7 mouse cellular contexts compared by ENCODE assay signal in the genomic region with DNA sequence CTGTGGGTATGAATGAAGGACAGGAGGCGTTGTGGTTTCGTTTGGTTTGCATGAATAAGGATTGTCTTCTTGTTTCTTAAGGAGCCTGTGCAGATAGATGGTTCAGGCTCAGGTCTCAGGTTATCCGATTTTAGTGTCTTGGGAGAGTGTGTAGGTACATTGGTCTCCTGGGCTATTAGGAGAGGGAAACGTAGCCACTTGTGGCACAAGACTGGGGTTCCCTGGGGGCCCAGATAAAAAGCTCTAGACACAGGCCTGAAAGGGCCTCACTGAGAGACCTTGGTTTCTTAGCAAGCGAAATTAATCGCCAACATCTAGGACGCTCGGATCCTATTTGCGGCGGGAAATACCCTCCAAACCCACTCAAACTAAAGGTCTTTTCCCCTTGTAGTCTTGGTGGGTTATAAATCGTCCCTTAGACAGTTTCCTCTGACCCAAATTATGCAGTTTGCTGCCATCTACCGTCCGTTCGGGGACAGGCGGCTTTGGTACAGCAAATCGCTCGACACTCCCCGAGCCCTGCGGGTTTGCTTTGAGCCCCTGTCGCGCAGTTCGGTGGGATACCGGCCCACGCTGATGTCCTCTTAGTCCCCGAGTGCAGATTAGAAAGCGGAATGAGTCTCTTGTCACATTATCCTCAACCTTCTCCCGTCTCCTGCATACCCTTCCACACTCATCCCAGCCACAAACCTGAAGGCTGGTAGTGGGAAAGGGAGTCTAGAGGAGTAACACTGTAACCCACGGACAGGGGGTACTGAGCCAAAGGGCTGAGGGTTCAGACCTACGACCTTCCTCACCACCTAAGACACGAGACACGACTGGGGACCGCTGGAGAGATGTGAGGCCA. TPM values are rescaled to one million over a fixed set of nuclear protein-coding genes. Genes with fewer than 3 reads are reported as not detected.
DNase-seq lines count a peak whose midpoint lies in the region; ATAC-seq and TF ChIP-seq lines count a peak whose summit lies in the region.

No protein-coding gene starts in this region.

- 2% methylated on average over 32 of the region's 32 CpGs for WGBS in heart, adult 2 months
- under 1% methylated on average over 32 of the region's 32 CpGs for WGBS in kidney, adult 2 months
- 2% methylated on average over 32 of the region's 32 CpGs for WGBS in lung, embryonic 14.5 days

- H3K4me1 ChIP-seq in heart, adult 2 months (ENCODE audit: control insufficient read depth, insufficient read depth, low read length), result no peaks in the 10 kb centered on the region
- peaks cover 7% of the 10 kb centered on the region; the same call in 1 of the 2 replicates for H3K4me1 ChIP-seq in kidney, adult 2 months (ENCODE audit: control insufficient read depth, insufficient read depth, low read length)
- 0 out of 2 replicates have a peak, but pooled peaks cover 4% of the 10 kb centered on the region for H3K4me1 ChIP-seq in lung, embryonic 14.5 days (ENCODE audit: insufficient read depth)

- no peak for TF ChIP-seq EP300 in heart, adult 2 months (IDR thresholded peaks at IDR 0.05; ENCODE audit: insufficient read depth, low read depth, low read length)

- peak; percentile 87 for DNase-seq in urinary bladder, postnatal 14 days (ENCODE audit: low spot score)
- no peak for DNase-seq in urinary bladder, adult 2 months (ENCODE audit: low spot score)
- peak; percentile 93 for DNase-seq in adrenal gland, postnatal 14 days
- DNase-seq in heart, adult 2 months, result peak; percentile 54 to 76
- DNase-seq in kidney, adult 2 months, result peak; percentile 95
- peak; percentile 96 for DNase-seq in lung, embryonic 14.5 days
- peak; percentile 50 for DNase-seq in right cerebral cortex, postnatal 14 days

- H3K36me3 ChIP-seq in heart, adult 2 months (ENCODE audit: control insufficient read depth, insufficient read depth, low read length), result no peaks in the 10 kb centered on the region
- no peaks in the 10 kb centered on the region for H3K36me3 ChIP-seq in kidney, adult 2 months (ENCODE audit: control insufficient read depth, insufficient read depth, low read length)
- H3K36me3 ChIP-seq in lung, embryonic 14.5 days (ENCODE audit: insufficient read depth), result no peaks in the 10 kb centered on the region

- H3K79me2 ChIP-seq in heart, adult 2 months (replicated peaks; ENCODE audit: control insufficient read depth, insufficient read depth, low read length), result no peaks in the 10 kb centered on the region

- intact Hi-C loops in heart, adult 2 months (cut with DNase I), result loop anchor here (1.0 kb wide), 1 partner anchor 15 kb away; no protein-coding TSS in a partner anchor

- peak; percentile 86 for TF ChIP-seq CTCF in heart, adult 2 months (IDR thresholded peaks at IDR 0.05)
- TF ChIP-seq CTCF in kidney, adult 2 months (conservative IDR thresholded peaks at IDR 0.05; ENCODE audit: insufficient read depth, insufficient read length, low read depth, low read length), result peak; percentile 79
- TF ChIP-seq CTCF in lung, embryonic 14.5 days (IDR thresholded peaks at IDR 0.05; ENCODE audit: low read depth), result peak; percentile 80

- peak overlapping the region; percentile 61 for H3K4me2 ChIP-seq in lung, embryonic 14.5 days

- no peak overlapping the region for H3K4me3 ChIP-seq in heart, adult 2 months
- H3K4me3 ChIP-seq in kidney, adult 2 months (ENCODE audit: insufficient read depth, low read depth, low read length), result peak overlapping the region; percentile 95
- peak overlapping the region; percentile 23 for H3K4me3 ChIP-seq in lung, embryonic 14.5 days (ENCODE audit: low read depth, low read length)

- H3K9ac ChIP-seq in heart, adult 2 months (ENCODE audit: low read depth, low read length), result no peak overlapping the region
- 0 out of 2 replicates have a peak overlapping the region, but pooled peaks have one; percentile 26 for H3K9ac ChIP-seq in lung, embryonic 14.5 days

- peaks cover 48% of the 10 kb centered on the region for H3K27me3 ChIP-seq in heart, adult 2 months (ENCODE audit: control insufficient read depth, insufficient read depth, low read length)
- no peaks in the 10 kb centered on the region for H3K27me3 ChIP-seq in kidney, adult 2 months (replicated peaks; ENCODE audit: control insufficient read depth, insufficient read depth, low read length)
- H3K27me3 ChIP-seq in lung, embryonic 14.5 days (ENCODE audit: insufficient read depth, low read length), result peaks cover 97% of the 10 kb centered on the region

- H3K27ac ChIP-seq in heart, adult 2 months, result no peak overlapping the region
- H3K27ac ChIP-seq in kidney, adult 2 months (ENCODE audit: insufficient read depth, low read depth, low read length), result peak overlapping the region; percentile 83
- no peak overlapping the region for H3K27ac ChIP-seq in lung, embryonic 14.5 days (ENCODE audit: low read depth)

- TF ChIP-seq POLR2A in heart, adult 2 months (IDR thresholded peaks at IDR 0.05; ENCODE audit: insufficient read depth, low read depth, low read length), result no peak
- no peak for TF ChIP-seq POLR2A in kidney, adult 2 months (IDR thresholded peaks at IDR 0.05; ENCODE audit: low read depth, low read length)

- no peaks in the 10 kb centered on the region for H3K9me3 ChIP-seq in lung, embryonic 14.5 days (ENCODE audit: low read depth, low read length)

- ATAC-seq in lung, embryonic 14.5 days (ENCODE audit: insufficient read depth), result 0 out of 2 replicates have a peak, but pooled peaks have one; percentile 18

RNA-seq across cellular contexts. Expression of gene Hoxb6, which starts 2.2 kb away (rescaled TPM):
- polyA plus RNA-seq in urinary bladder, adult 2 months (2012; rRNA removed), result 12.9 and 13.7 TPM in 2 replicates
- total RNA-seq in adrenal gland, postnatal 14 days (2021), result 35.7 and 39.8 TPM in 2 replicates
- not detected for total RNA-seq in heart, adult 2 months (2021)
- polyA plus RNA-seq in heart, adult 2 months (2012; rRNA removed), result not detected in 2 replicates
- polyA plus RNA-seq in kidney, adult 2 months (2012; rRNA removed), result 62.7 and 67.9 TPM in 2 replicates
- 19.7 and 24.4 TPM in 2 replicates for polyA plus RNA-seq in lung, embryonic 14.5 days (2014; fragmentation: Nextera tagmentation; extraction: Ambion mirVana)

RNA-seq across cellular contexts. Expression of gene Hoxb7, which starts 8.0 kb away (rescaled TPM):
- polyA plus RNA-seq in urinary bladder, adult 2 months (2012; rRNA removed), result 9.5 and 9.6 TPM in 2 replicates
- 34.3 and 37.8 TPM in 2 replicates for total RNA-seq in adrenal gland, postnatal 14 days (2021)
- total RNA-seq in heart, adult 2 months (2021), result not detected
- not detected in 2 replicates for polyA plus RNA-seq in heart, adult 2 months (2012; rRNA removed)
- 15.5 and 16.5 TPM in 2 replicates for polyA plus RNA-seq in kidney, adult 2 months (2012; rRNA removed)
- polyA plus RNA-seq in lung, embryonic 14.5 days (2014; fragmentation: Nextera tagmentation; extraction: Ambion mirVana), result 2.1 and 3.5 TPM in 2 replicates

RNA-seq across cellular contexts. Expression of gene Hoxb5, which starts 8.7 kb away (rescaled TPM):
- 5.8 and 7.4 TPM in 2 replicates for polyA plus RNA-seq in urinary bladder, adult 2 months (2012; rRNA removed)
- total RNA-seq in adrenal gland, postnatal 14 days (2021), result 17.1 and 18.7 TPM in 2 replicates
- total RNA-seq in heart, adult 2 months (2021), result under 1 TPM in 1 of 2 experiments, not detected in 1; 0.18 TPM
- 0.20 and 0.23 TPM in 2 replicates for polyA plus RNA-seq in heart, adult 2 months (2012; rRNA removed)
- 7.7 and 8.4 TPM in 2 replicates for polyA plus RNA-seq in kidney, adult 2 months (2012; rRNA removed)
- polyA plus RNA-seq in lung, embryonic 14.5 days (2014; fragmentation: Nextera tagmentation; extraction: Ambion mirVana), result 65.9 and 76.1 TPM in 2 replicates

RNA-seq across cellular contexts. Expression of gene Hoxb8, which starts 12.8 kb away (rescaled TPM):
- 12.0 and 13.4 TPM in 2 replicates for polyA plus RNA-seq in urinary bladder, adult 2 months (2012; rRNA removed)
- 56.7 and 59.4 TPM in 2 replicates for total RNA-seq in adrenal gland, postnatal 14 days (2021)
- total RNA-seq in heart, adult 2 months (2021), result not detected
- polyA plus RNA-seq in heart, adult 2 months (2012; rRNA removed), result not detected in 2 replicates
- 51.7 and 69.9 TPM in 2 replicates for polyA plus RNA-seq in kidney, adult 2 months (2012; rRNA removed)
- polyA plus RNA-seq in lung, embryonic 14.5 days (2014; fragmentation: Nextera tagmentation; extraction: Ambion mirVana), result 0.99 and 1.4 TPM in 2 replicates

RNA-seq across cellular contexts. Expression of gene Hoxb9, which starts 23.2 kb away (rescaled TPM):
- polyA plus RNA-seq in urinary bladder, adult 2 months (2012; rRNA removed), result 2.7 and 3.2 TPM in 2 replicates
- total RNA-seq in adrenal gland, postnatal 14 days (2021), result 99.3 and 156 TPM in 2 replicates
- total RNA-seq in heart, adult 2 months (2021), result not detected
- polyA plus RNA-seq in heart, adult 2 months (2012; rRNA removed), result not detected in 2 replicates
- 27.8 and 29.6 TPM in 2 replicates for polyA plus RNA-seq in kidney, adult 2 months (2012; rRNA removed)
- 0.08 and 0.22 TPM in 2 replicates for polyA plus RNA-seq in lung, embryonic 14.5 days (2014; fragmentation: Nextera tagmentation; extraction: Ambion mirVana)

Comparison
In these comparisons a context has a peak if more than half of its experiments do, and no peak if none do; other contexts are left out.
1. RNA of gene Hoxb6, which starts 2.2 kb away (polyA plus RNA-seq): 62.7 to 67.9 TPM in kidney, adult 2 months, 19.7 to 24.4 TPM in lung, embryonic 14.5 days and 12.9 to 13.7 TPM in urinary bladder, adult 2 months; not detected in heart, adult 2 months; every median in the first group is over 10 times any median in the second.
2. Peak in every context shown above with its lines, with median percentiles within 50 percentile points of each other: CTCF ChIP-seq.